Mouse (Mus musculus) spleen, adult 2 months (tissue): ENCODE data around the gene Itga9.

Source experiments
- CTCF ChIP-seq: fragments of 200-500 bp; IDR thresholded peaks from 2 replicates; pipeline ENCODE4 v1.5.1; 2011; ENCODE audit warnings: mild to moderate bottlenecking, inconsistent platforms; ENCODE audit not compliant: insufficient read depth, insufficient read length, insufficient replicate concordance; ENCODE audit errors: extremely low read depth
- POLR2A ChIP-seq: fragments of 200-500 bp; IDR thresholded peaks from 2 replicates; pipeline ENCODE4 v1.6.1; 2011; ENCODE audit warnings: low read depth, low read length, inconsistent platforms

DNA sequence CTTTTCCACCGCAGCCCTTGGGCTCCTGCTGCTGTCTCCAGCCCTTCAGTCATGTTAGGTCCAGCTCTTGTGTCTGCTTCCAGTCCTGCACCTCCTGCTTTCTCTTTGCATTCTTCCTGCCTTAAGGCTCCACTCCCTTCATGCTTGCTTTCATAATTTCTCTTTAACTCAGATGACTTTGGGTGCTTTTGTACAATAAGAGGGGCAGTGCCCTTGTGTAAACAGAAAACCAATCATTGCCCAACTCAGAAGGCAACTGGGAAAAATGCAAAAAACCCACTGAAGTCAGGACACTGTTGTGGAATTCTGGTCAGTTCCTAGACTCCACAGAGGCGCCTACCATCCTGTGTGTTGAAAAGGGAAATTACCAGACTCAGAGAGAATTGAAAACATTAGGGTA, 95.3 kb downstream of the Itga9 start:
- TF ChIP-seq POLR2A (no peak), CTCF (no peak)
